Mouse (Mus musculus) kidney, embryonic 14.5 days (tissue): ENCODE measurements around the gene Gm14391. TPM values are rescaled to one million over a fixed set of nuclear protein-coding genes. Genes with fewer than 3 reads are reported as not detected.
"Not testable (repeated sequence)": the region's sequence is repeated elsewhere in the genome, so short reads cannot be mapped to it uniquely, and the experiment has no call there.

Source experiments
- ATAC-seq: fragments of 200-750 bp; cut with Nextera tagmentation; 2 replicates; pipeline ENCODE4 v1.8.0; 2017; ENCODE audit warnings: moderate number of reproducible peaks, mild to moderate bottlenecking, moderate TSS enrichment, moderate library complexity; ENCODE audit not compliant: low FRiP score, low TSS enrichment
- H3K27ac ChIP-seq: fragments of 300-500 bp; sonication (generic); 2 replicates; pipeline ENCODE4 v1.5.1; 2014; ENCODE audit warnings: low read depth, mild to moderate bottlenecking, low read length, moderate library complexity, mixed read lengths
- H3K27me3 ChIP-seq: fragments of 300-500 bp; sonication (generic); 2 replicates; pipeline ENCODE4 v1.6.1; 2014; ENCODE audit warnings: mild to moderate bottlenecking, low read length; ENCODE audit not compliant: control insufficient read depth, insufficient read depth
- H3K36me3 ChIP-seq: fragments of 300-500 bp; sonication (generic); 2 replicates; pipeline ENCODE4 v1.6.1; 2014; ENCODE audit warnings: low read length, mixed read lengths; ENCODE audit not compliant: control insufficient read depth, insufficient read depth
- H3K4me1 ChIP-seq: fragments of 300-500 bp; sonication (generic); 2 replicates; pipeline ENCODE4 v1.6.1; 2014; ENCODE audit warnings: low read length, mixed read lengths; ENCODE audit not compliant: control insufficient read depth, insufficient read depth
- H3K4me2 ChIP-seq: fragments of 300-500 bp; sonication (generic); replicated peaks from 2 replicates; pipeline ENCODE4 v1.6.1; 2014; ENCODE audit warnings: low read depth, mild to moderate bottlenecking, low read length
- H3K4me3 ChIP-seq: fragments of 300-500 bp; sonication (generic); 2 replicates; pipeline ENCODE4 v1.5.1; 2014; ENCODE audit warnings: mild to moderate bottlenecking, low read length
- H3K9ac ChIP-seq: fragments of 300-500 bp; sonication (generic); 2 replicates; pipeline ENCODE4 v1.6.1; 2014; ENCODE audit warnings: low read depth, mild to moderate bottlenecking, low read length, moderate library complexity
- H3K9me3 ChIP-seq: fragments of 300-500 bp; sonication (generic); 2 replicates; pipeline ENCODE4 v1.6.1; 2016; ENCODE audit warnings: low read length; ENCODE audit not compliant: control insufficient read depth
- WGBS: fragments of 180-500 bp; shearing (Covaris S2); extraction: QIAGEN DNeasy Blood & Tissue Kit; methylation state at CpG from one replicate; pipeline ENCODE4 v1.1.7; 2014; 5-methylcytosine and 5-hydroxymethylcytosine counted together
- polyA plus RNA-seq: library from polyadenylated mRNA; unstranded; fragments of >200 nt; fragmentation: Nextera tagmentation; extraction: Ambion mirVana; gene quantifications from 2 replicates; pipeline ENCODE4 v1.2.1, GENCODE M21; 2014

Gm14391 gene
- polyA plus RNA-seq, 1 experiment from 2014 or later, result 5.3 TPM

DNA sequence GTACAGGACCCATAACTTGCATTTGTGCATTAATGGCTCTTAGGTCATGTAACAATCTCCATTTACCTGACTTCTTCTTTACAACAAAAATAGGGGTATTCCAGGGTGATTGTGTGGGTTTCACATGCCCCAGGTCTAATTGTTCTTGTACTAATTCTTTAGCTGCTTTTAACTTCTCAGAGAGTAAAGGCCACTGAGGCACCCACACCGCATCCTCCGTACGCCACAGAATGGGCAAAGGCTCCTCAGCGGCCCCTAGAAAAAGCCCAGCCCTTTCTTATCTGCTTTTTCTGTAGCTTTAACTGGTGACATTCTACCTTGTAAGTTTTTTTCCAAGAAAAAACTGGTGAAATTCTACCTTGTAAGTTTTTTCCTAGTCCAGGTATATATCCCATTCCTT lies 45.3 kb downstream of the Gm14391 start:
- H3K9ac ChIP-seq, ATAC-seq, H3K4me2 ChIP-seq, H3K9me3 ChIP-seq, H3K4me1 ChIP-seq, H3K27ac ChIP-seq, H3K36me3 ChIP-seq, H3K4me3 ChIP-seq, H3K27me3 ChIP-seq: not testable (repeated sequence)
- 90% methylated on average over 4 of the region's 4 CpGs for WGBS

- Histone ChIP-seq H3K9ac (no peak overlapping the region), H3K4me1 (no peaks in the 10 kb centered on the region), H3K4me3 (no peak overlapping the region), H3K27ac (no peak overlapping the region), H3K4me2 (no peak overlapping the region), H3K9me3 (0 out of 2 replicates have a peak, but pooled peaks cover 4% of the 10 kb centered on the region), H3K27me3 (no peaks in the 10 kb centered on the region), H3K36me3 (no peaks in the 10 kb centered on the region)
- 86% methylated on average over 3 of the region's 3 CpGs for WGBS
- ATAC-seq, result no peak
Observed at GRCm38 (mm10) chr2:175158642-175159041, 48.1 kb downstream of the Gm14391 start.

DNA sequence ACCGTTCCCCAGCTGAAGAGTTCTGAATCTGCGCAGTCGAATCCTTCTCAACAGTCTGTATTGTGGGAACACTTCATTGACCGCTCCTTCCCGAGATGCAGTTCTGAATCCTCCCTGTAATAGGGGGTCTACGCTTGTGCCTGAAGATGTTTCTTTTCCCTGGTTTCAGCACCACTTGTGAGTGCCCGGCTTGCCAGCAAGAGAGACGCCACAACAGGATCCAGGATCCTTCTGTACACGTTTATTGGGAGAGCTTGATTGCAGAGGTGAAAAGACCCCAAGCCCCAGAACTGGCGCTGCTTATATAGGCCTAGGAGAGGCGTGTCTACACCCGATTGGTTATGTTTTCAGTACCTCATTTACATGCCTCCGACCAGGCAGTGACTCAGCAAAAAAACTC lies 50.0 kb downstream of the Gm14391 start:
- Histone ChIP-seq H3K4me3 (no peak overlapping the region), H3K27ac (no peak overlapping the region), H3K4me2 (no peak overlapping the region), H3K9me3 (0 out of 2 replicates have a peak, but pooled peaks cover 4% of the 10 kb centered on the region), H3K27me3 (no peaks in the 10 kb centered on the region), H3K4me1 (no peaks in the 10 kb centered on the region), H3K36me3 (no peaks in the 10 kb centered on the region), H3K9ac (no peak overlapping the region)
- 96% methylated on average over 13 of the region's 13 CpGs for WGBS
- ATAC-seq, result no peak

DNA sequence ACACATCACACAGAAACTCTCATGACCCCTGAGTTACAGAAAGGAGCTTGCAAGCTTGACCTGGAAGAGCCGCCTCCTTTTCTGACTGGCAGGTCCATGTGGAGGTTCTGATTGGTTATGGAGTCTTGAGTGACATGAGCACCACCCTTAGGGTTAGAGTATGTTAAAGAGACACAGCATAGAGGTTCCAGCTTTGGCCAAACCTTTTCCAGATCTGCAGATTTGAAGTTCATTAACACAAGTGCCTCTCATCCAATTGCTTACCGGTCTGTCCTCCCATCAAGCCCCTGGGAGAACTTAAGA lies 64.8 kb downstream of the Gm14391 start, which contains the start of gene Gm14399:
Gm14399 (minus strand) TSS at position 20 of the 303 bp plus-strand sequence.
- not testable (repeated sequence) for H3K4me1 ChIP-seq, H3K9ac ChIP-seq, H3K27ac ChIP-seq, H3K9me3 ChIP-seq, H3K27me3 ChIP-seq, ATAC-seq, H3K36me3 ChIP-seq
- Histone ChIP-seq H3K4me2 (peak within 1 kb of the TSS; percentile 31), H3K4me3 (peak within 1 kb of the TSS; percentile 41)
- 25% methylated on average over 1 of the region's 2 CpGs for WGBS

DNA sequence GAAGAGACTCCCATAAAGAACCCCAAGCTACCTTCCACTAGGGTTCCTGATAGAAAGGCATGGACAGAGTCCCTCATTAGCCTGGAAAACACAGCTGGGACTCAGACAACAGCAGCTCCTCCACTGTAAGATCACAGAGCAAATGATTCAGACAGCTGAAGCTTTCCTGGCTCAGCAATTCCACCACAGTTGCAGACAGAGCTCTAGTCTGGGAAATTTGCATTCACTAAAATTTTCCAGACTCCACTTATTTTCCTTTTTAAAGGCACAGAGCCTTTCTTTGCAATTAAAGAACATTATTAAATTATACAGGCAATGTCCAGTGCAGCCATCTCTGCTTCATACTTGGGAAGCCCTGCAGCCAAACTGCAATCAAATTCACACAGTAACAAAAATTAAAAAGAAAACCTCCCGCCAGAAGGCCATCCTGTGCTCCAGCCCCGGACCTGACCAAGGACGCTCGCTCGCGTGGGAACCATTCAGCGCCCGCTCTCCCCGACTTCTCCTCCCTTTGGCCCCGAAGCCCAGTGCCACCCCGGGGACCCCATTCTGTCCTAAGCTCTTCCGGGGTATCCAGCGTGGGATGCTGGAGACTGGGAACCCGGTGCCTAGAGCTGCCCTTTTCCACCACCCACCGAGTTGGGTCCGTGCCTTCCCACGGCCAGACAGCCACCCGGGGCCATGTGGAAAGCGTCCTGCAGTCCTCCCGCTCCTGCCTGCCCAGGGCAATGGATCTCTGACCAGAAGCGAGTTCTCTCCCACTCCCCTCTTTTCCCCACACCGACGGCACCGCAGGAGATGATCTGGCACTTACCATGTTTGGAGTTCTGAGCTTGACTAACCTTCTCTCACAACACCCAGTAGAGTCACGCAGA lies 65.4 kb downstream of the Gm14391 start:
- not testable (repeated sequence) for H3K4me1 ChIP-seq, H3K9me3 ChIP-seq, H3K36me3 ChIP-seq, H3K9ac ChIP-seq, H3K27me3 ChIP-seq, H3K27ac ChIP-seq, ATAC-seq
- Histone ChIP-seq H3K4me2 (peak overlapping the region; percentile 31), H3K4me3 (peak overlapping the region; percentile 41)
- 9% methylated on average over 22 of the region's 25 CpGs for WGBS

Other genes starting within 250 kb of the Gm14391 start
- not detected in 2 replicates for gene Gm14444, start 196.7 kb downstream of the Gm14391 start, polyA plus RNA-seq
- gene Gm14393, start 139.1 kb downstream of the Gm14391 start, polyA plus RNA-seq, result 1.1 TPM in 1 of 2 replicates, not detected in the other
- 5.7 and 7.5 TPM in 2 replicates for gene Gm14399, start 64.9 kb downstream of the Gm14391 start, polyA plus RNA-seq
- 1.2 and 1.3 TPM in 2 replicates for gene Gm14443, start 31.0 kb downstream of the Gm14391 start, polyA plus RNA-seq
- gene Gm14440, start 68.2 kb upstream of the Gm14391 start, polyA plus RNA-seq, result 6.1 TPM in 1 of 2 replicates, not detected in the other
- gene Gm4631, start 131.3 kb upstream of the Gm14391 start, polyA plus RNA-seq, result 21.7 and 26.1 TPM in 2 replicates
- 4.8 and 5.7 TPM in 2 replicates for gene Zfp968, start 165.5 kb upstream of the Gm14391 start, polyA plus RNA-seq
- gene Gm4724, start 228.9 kb upstream of the Gm14391 start, polyA plus RNA-seq, result 16.9 and 17.1 TPM in 2 replicates